Mouse (Mus musculus): Measurements from ENCODE around the gene Bbx. TPM values are rescaled to one million over a fixed set of nuclear protein-coding genes. Genes with fewer than 3 reads are reported as not detected.

The Bbx gene
- 4.4 TPM for polyA plus RNA-seq (2014; fragmentation: Illumina TruSeq; extraction: RNeasy Lipid Tissue Mini Kit (QIAGEN cat#74804); ENCODE audit: low read depth, low replicate concordance)

GRCm38 (mm10) chr16:50432062-50432878, at the start of gene Bbx:
Bbx (minus strand) TSS chr16:50432390.

Other genes with a start within 250 kb of the Bbx start
- gene Ccdc54, start 158.8 kb upstream of the Bbx start, polyA plus RNA-seq (2014; fragmentation: Illumina TruSeq; extraction: RNeasy Lipid Tissue Mini Kit (QIAGEN cat#74804); ENCODE audit: low read depth, low replicate concordance), result 0.40 TPM